Mouse (Mus musculus) forebrain, embryonic 15.5 days (tissue): ENCODE measurements around the gene Prtn3. TPM values are rescaled to one million over a fixed set of nuclear protein-coding genes. Genes with fewer than 3 reads are reported as not detected.

Experiments
- ATAC-seq: fragments of 200-750 bp; cut with Nextera tagmentation; replicated peaks from 2 replicates; pipeline ENCODE4 v1.8.0; 2017; ENCODE audit warnings: mild to moderate bottlenecking, moderate TSS enrichment, moderate library complexity
- H3K27ac ChIP-seq: fragments of 300-500 bp; sonication (generic); replicated peaks from 2 replicates; pipeline ENCODE4 v1.5.1; 2015; ENCODE audit warnings: mild to moderate bottlenecking, inconsistent platforms
- H3K27me3 ChIP-seq: fragments of 300-500 bp; sonication (generic); 2 replicates; pipeline ENCODE4 v1.6.1; 2015; ENCODE audit warnings: inconsistent platforms
- H3K36me3 ChIP-seq: fragments of 300-500 bp; sonication (generic); 2 replicates; pipeline ENCODE4 v1.6.1; 2015; ENCODE audit warnings: mild to moderate bottlenecking, inconsistent platforms
- H3K4me1 ChIP-seq: fragments of 300-500 bp; sonication (generic); 2 replicates; pipeline ENCODE4 v1.6.1; 2015; ENCODE audit warnings: inconsistent platforms
- H3K4me2 ChIP-seq: fragments of 300-500 bp; sonication (generic); replicated peaks from 2 replicates; pipeline ENCODE4 v1.6.1; 2015; ENCODE audit warnings: mild to moderate bottlenecking, inconsistent platforms
- H3K4me3 ChIP-seq: fragments of 300-500 bp; sonication (generic); 2 replicates; pipeline ENCODE4 v1.5.1; 2015; ENCODE audit warnings: mild to moderate bottlenecking, inconsistent platforms
- H3K9ac ChIP-seq: fragments of 300-500 bp; sonication (generic); replicated peaks from 2 replicates; pipeline ENCODE4 v1.6.1; 2015; ENCODE audit warnings: mild to moderate bottlenecking, inconsistent platforms
- H3K9me3 ChIP-seq: fragments of 300-500 bp; sonication (generic); 2 replicates; pipeline ENCODE4 v1.6.1; 2016; ENCODE audit warnings: inconsistent platforms
- whole genome bisulfite sequencing: fragments of 180-500 bp; shearing (Covaris S2); methylation state at CpG from one replicate; pipeline ENCODE4 v1.1.7; 2015; ENCODE audit warnings: mixed read lengths; 5-methylcytosine and 5-hydroxymethylcytosine counted together
- polyA plus RNA-seq: library from polyadenylated mRNA; unstranded; fragments of >200 nt; fragmentation: Nextera tagmentation; extraction: Ambion mirVana; gene quantifications from 2 replicates; pipeline ENCODE4 v1.2.1, GENCODE M21; 2015

The Prtn3 gene
- polyA plus RNA-seq, 1 experiment from 2014 or later: 13.5 TPM

- 44% methylated on average over 7 of the region's 7 CpGs for WGBS
- H3K36me3 ChIP-seq: peaks cover 32% of the 10 kb centered on the region
- H3K4me3 ChIP-seq: peak overlapping the region; percentile 99
- H3K9ac ChIP-seq: peak overlapping the region; percentile 98
- no peaks in the 10 kb centered on the region for H3K27me3 ChIP-seq
- H3K4me1 ChIP-seq: peaks cover 66% of the 10 kb centered on the region
- H3K27ac ChIP-seq: peak overlapping the region; percentile 100
- no peak for ATAC-seq
- H3K9me3 ChIP-seq: no peaks in the 10 kb centered on the region
- peak overlapping the region; percentile 91 for H3K4me2 ChIP-seq
These were observed 17.4 kb upstream of the Prtn3 start for GRCm38 (mm10) chr10:79856704-79857451.

DNA sequence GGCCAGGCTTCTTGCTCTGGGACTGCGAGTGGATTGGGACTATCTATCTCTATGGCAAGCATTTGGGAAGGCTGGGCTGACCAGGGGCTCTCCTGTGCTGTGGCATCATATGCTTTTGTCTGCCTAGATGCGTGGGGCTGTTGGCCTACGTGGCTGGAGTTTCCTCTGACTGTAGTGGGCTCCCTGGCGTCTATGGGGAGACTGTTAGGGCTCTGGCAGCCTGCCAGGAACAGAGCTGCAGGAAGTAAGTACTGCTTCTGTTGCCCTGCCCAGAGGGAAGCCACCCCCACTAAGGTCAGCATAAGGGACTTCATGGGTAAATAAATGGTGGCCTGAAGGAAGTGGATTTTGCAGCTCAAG is 16.8 kb upstream of the Prtn3 start:
- WGBS: 16% methylated on average over 4 of the region's 4 CpGs
- peaks cover 61% of the 10 kb centered on the region for H3K4me1 ChIP-seq
- peak overlapping the region; percentile 99 for H3K4me3 ChIP-seq

DNA sequence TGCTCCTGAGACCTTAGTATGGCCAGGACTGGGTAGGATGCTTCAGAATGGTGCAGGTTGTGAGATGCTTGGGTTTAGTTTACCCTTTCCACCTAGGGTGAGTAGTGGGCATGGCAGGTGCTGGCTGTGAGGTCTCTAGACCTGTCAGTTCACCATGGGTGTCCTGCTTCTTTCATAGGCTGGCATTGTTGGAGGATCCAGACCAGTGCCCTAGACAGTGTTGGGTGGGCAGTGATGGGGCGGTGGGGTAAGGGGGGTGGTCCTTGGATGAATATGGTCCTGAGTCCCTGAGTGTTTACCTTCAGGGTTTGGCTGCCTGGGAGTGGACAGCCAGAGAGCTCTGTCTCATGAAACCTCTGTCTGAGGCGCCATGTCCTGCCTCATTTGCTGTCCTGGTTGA is 16.4 kb upstream of the Prtn3 start:
- no peak for ATAC-seq
- 67% methylated on average over 2 of the region's 2 CpGs for WGBS
- Histone ChIP-seq H3K9me3 (no peaks in the 10 kb centered on the region), H3K27ac (peak overlapping the region; percentile 100), H3K36me3 (peaks cover 43% of the 10 kb centered on the region), H3K4me2 (peak overlapping the region; percentile 91), H3K4me1 (peaks cover 56% of the 10 kb centered on the region), H3K27me3 (no peaks in the 10 kb centered on the region), H3K9ac (peak overlapping the region; percentile 98), H3K4me3 (peak overlapping the region; percentile 99)

More for the DNA sequence above, 16.8 kb upstream of the Prtn3 start:
- Histone ChIP-seq H3K4me2 (peak overlapping the region; percentile 91), H3K36me3 (peaks cover 38% of the 10 kb centered on the region), H3K9ac (peak overlapping the region; percentile 98), H3K9me3 (no peaks in the 10 kb centered on the region), H3K27me3 (no peaks in the 10 kb centered on the region), H3K27ac (peak overlapping the region; percentile 100)
- no peak for ATAC-seq

DNA sequence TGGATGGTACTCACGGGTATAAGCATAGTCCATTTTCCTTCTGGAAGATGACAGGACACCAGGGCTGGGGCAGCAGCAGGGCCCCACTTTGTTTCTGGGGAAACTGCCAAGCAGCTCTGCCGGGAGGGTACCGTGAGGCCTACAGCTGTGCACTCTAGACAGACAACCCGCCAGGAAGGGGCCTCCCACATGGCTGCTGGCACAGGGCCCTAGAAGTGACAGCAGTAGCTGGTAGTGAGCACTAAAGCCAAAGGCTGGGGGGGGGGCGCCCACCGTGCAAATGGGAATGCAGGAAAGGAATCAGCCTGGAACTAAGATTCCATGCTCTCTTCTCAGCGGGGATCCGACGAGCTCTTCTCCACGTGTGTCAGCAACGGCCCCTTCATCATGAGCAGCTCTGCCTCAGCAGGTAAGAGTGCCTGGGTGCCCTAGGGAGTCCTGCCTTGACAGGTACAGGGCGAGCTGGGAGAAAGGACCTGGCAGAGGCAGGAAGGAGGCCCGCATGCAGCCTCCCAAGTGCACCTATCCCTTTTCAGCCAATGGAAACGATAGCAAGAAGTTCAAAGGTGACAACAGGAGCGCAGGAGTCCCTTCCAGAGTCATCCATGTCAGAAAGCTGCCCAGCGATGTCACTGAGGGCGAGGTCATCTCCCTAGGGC is 15.7 kb upstream of the Prtn3 start:
- Histone ChIP-seq H3K9ac (peak overlapping the region; percentile 98; the same call in 1 of the 2 replicates), H3K4me2 (peak overlapping the region; percentile 91), H3K36me3 (peaks cover 49% of the 10 kb centered on the region), H3K9me3 (no peaks in the 10 kb centered on the region), H3K4me3 (peak overlapping the region; percentile 99), H3K27me3 (no peaks in the 10 kb centered on the region), H3K27ac (peak overlapping the region; percentile 100), H3K4me1 (peaks cover 50% of the 10 kb centered on the region)
- ATAC-seq: 0 out of 2 replicates have a peak, but pooled peaks have one; percentile 7
- 46% methylated on average over 17 of the region's 17 CpGs for WGBS

GRCm38 (mm10) chr10:79859116-79859515 is 15.2 kb upstream of the Prtn3 start:
- no peaks in the 10 kb centered on the region for H3K27me3 ChIP-seq
- no peak overlapping the region for H3K9ac ChIP-seq
- 83% methylated on average over 11 of the region's 11 CpGs for WGBS
- H3K4me1 ChIP-seq: peaks cover 47% of the 10 kb centered on the region
- peaks cover 53% of the 10 kb centered on the region for H3K36me3 ChIP-seq
- peak overlapping the region; percentile 100; the same call in 1 of the 2 replicates for H3K27ac ChIP-seq
- no peak overlapping the region for H3K4me3 ChIP-seq
- no peak for ATAC-seq
- peak overlapping the region; percentile 91; the same call in 1 of the 2 replicates for H3K4me2 ChIP-seq
- H3K9me3 ChIP-seq: no peaks in the 10 kb centered on the region

DNA sequence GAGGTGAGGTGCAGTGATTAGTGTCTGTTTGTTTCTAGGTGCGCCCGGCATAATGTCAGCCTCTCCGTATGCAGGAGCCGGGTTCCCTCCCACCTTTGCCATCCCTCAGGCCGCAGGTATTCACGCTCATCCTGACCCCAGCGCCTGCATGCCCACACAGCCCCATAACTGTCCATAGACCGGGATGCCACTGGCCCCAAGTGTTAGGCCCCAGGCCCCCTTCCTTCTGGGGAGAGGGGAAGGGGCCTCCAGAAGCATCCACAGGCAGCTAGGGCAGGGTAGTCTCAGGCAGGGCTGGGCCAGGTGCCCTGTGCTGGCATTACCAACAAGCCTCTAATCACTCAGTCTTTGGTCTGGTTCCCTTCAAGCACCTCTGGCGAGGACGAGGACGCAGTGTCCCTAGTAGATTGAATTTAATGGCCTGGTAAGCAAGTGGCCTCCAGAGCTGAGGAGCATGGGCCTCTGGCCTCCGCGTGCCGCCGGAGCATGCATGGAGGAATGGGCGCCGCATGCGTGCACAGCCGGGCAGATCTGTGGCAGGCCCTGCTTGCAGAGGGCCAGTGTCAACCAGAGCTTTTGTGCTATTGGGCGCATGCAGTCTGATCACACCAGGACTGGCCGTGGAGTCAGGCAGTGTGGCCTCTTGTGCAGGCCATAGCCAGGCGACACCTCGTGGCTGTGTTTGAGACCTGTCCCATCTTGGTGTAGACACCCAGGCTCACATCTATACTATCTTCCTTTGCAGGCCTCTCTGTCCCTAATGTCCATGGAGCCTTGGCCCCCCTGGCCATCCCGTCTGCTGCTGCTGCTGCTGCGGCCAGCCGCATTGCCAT is 14.0 kb upstream of the Prtn3 start:
- Histone ChIP-seq H3K4me3 (no peak overlapping the region), H3K4me1 (peaks cover 55% of the 10 kb centered on the region), H3K4me2 (no peak overlapping the region), H3K9ac (no peak overlapping the region), H3K9me3 (no peaks in the 10 kb centered on the region), H3K27me3 (no peaks in the 10 kb centered on the region), H3K36me3 (peaks cover 60% of the 10 kb centered on the region), H3K27ac (0 out of 2 replicates have a peak overlapping the region, but pooled peaks have one; percentile 100)
- ATAC-seq: no peak
- WGBS: 91% methylated on average over 26 of the region's 26 CpGs

GRCm38 (mm10) chr10:79861230-79862048 is 12.8 kb upstream of the Prtn3 start:
- Histone ChIP-seq H3K9me3 (no peaks in the 10 kb centered on the region), H3K4me1 (peaks cover 48% of the 10 kb centered on the region), H3K36me3 (peaks cover 71% of the 10 kb centered on the region), H3K27me3 (no peaks in the 10 kb centered on the region), H3K27ac (no peak overlapping the region), H3K4me2 (no peak overlapping the region), H3K4me3 (no peak overlapping the region), H3K9ac (no peak overlapping the region)
- ATAC-seq: no peak
- 81% methylated on average over 25 of the region's 25 CpGs for WGBS

GRCm38 (mm10) chr10:79862049-79862788 is 12.1 kb upstream of the Prtn3 start:
- H3K9me3 ChIP-seq: no peaks in the 10 kb centered on the region
- H3K9ac ChIP-seq: no peak overlapping the region
- 79% methylated on average over 23 of the region's 23 CpGs for WGBS
- H3K4me2 ChIP-seq: no peak overlapping the region
- no peak for ATAC-seq
- 0 out of 2 replicates have a peak overlapping the region, but pooled peaks have one; percentile 17 for H3K27ac ChIP-seq
- H3K27me3 ChIP-seq: no peaks in the 10 kb centered on the region
- H3K36me3 ChIP-seq: peaks cover 79% of the 10 kb centered on the region
- H3K4me1 ChIP-seq: peaks cover 40% of the 10 kb centered on the region
- H3K4me3 ChIP-seq: no peak overlapping the region

- H3K9me3 ChIP-seq: no peaks in the 10 kb centered on the region
- peak overlapping the region; percentile 7; the same call in 1 of the 2 replicates for H3K27ac ChIP-seq
- H3K4me1 ChIP-seq: peaks cover 37% of the 10 kb centered on the region
- H3K4me3 ChIP-seq: no peak overlapping the region
- H3K27me3 ChIP-seq: no peaks in the 10 kb centered on the region
- no peak overlapping the region for H3K4me2 ChIP-seq
- ATAC-seq: no peak
- H3K9ac ChIP-seq: no peak overlapping the region
- 71% methylated on average over 10 of the region's 10 CpGs for WGBS
- H3K36me3 ChIP-seq: peaks cover 81% of the 10 kb centered on the region
These were observed 11.4 kb upstream of the Prtn3 start for GRCm38 (mm10) chr10:79862925-79863324.

DNA sequence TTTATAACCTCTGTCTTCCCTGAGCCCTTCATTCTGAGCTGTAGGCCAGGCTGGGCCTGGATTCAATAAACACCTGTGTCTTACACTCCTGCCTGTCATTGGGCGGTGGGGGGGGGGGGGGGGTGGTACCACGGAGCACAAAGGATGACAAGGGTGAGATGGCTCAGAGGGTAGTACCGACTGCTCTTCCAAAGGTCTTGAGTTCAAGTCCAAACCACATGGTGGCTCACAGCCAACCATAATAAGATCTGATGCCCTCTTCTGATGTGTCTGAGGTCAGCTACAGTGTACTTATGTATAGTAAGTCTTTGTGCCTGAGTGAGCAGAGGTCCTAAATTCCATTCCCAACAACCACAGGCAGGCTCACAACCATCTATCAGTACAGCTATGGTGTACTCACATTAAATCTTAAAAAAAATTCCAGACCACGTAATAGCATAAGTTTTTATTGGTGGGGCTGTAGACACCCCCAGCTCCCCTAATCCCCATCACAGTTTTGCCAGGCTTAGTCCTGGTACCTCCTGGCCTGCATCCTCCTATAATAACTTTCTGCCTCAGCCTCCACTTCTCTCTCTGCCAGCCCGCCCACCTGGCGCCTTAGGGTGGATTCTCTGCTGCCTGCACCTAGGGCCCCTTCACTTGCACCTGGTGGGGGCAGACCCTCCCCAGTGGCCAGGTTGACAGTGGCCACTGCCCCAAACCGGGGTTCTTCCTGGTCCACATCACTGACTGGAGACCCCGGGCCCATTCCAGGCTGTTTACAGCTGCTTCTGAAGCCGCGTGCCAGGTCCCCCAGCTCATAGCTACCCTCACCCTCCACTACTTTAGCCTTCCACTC is 9.7 kb upstream of the Prtn3 start:
- Histone ChIP-seq H3K27me3 (no peaks in the 10 kb centered on the region), H3K9me3 (no peaks in the 10 kb centered on the region), H3K36me3 (peaks cover 78% of the 10 kb centered on the region), H3K9ac (no peak overlapping the region), H3K4me1 (peaks cover 34% of the 10 kb centered on the region), H3K4me3 (no peak overlapping the region), H3K27ac (peak overlapping the region; percentile 46), H3K4me2 (no peak overlapping the region)
- 53% methylated on average over 10 of the region's 10 CpGs for WGBS
- ATAC-seq: 0 out of 2 replicates have a peak, but pooled peaks have one; percentile 20
